Mouse (Mus musculus) hindbrain, embryonic 13.5 days (tissue): Measurements from ENCODE around the gene Hist1h2ao. TPM values are rescaled to one million over a fixed set of nuclear protein-coding genes. Genes with fewer than 3 reads are reported as not detected.
A peak's percentile ranks its signal among the peaks of the same experiment; 100 is the strongest.
"Not testable (repeated sequence)": the region's sequence is repeated elsewhere in the genome, so short reads cannot be mapped to it uniquely, and the experiment has no call there.

ENCODE experiments used
- ATAC-seq: fragments of 200-750 bp; cut with Nextera tagmentation; 2 replicates; pipeline ENCODE4 v1.8.0; 2017; ENCODE audit warnings: moderate TSS enrichment; ENCODE audit not compliant: low FRiP score
- H3K27ac ChIP-seq: fragments of 300-500 bp; sonication (generic); 2 replicates; pipeline ENCODE4 v1.5.1; 2015; ENCODE audit warnings: inconsistent platforms, mild to moderate bottlenecking, moderate library complexity
- H3K27me3 ChIP-seq: fragments of 300-500 bp; sonication (generic); 2 replicates; pipeline ENCODE4 v1.6.1; 2015; ENCODE audit warnings: mild to moderate bottlenecking, inconsistent platforms
- H3K36me3 ChIP-seq: fragments of 300-500 bp; sonication (generic); 2 replicates; pipeline ENCODE4 v1.6.1; 2015; ENCODE audit warnings: mild to moderate bottlenecking, inconsistent platforms
- H3K4me1 ChIP-seq: fragments of 300-500 bp; sonication (generic); replicated peaks from 2 replicates; pipeline ENCODE4 v1.6.1; 2015; ENCODE audit warnings: inconsistent platforms
- H3K4me2 ChIP-seq: fragments of 300-500 bp; sonication (generic); 2 replicates; pipeline ENCODE4 v1.6.1; 2015; ENCODE audit warnings: inconsistent platforms, mild to moderate bottlenecking, moderate library complexity
- H3K4me3 ChIP-seq: fragments of 300-500 bp; sonication (generic); 2 replicates; pipeline ENCODE4 v1.5.1; 2015; ENCODE audit warnings: mild to moderate bottlenecking, inconsistent platforms
- H3K9ac ChIP-seq: fragments of 300-500 bp; sonication (generic); 2 replicates; pipeline ENCODE4 v1.6.1; 2015; ENCODE audit warnings: mild to moderate bottlenecking, inconsistent platforms
- H3K9me3 ChIP-seq: fragments of 300-500 bp; sonication (generic); 2 replicates; pipeline ENCODE4 v1.6.1; 2016; ENCODE audit warnings: inconsistent platforms
- WGBS: fragments of 180-500 bp; shearing (Covaris S2); methylation state at CpG from one replicate; pipeline ENCODE4 v1.1.7; 2015; 5-methylcytosine and 5-hydroxymethylcytosine counted together
- polyA plus RNA-seq: library from polyadenylated mRNA; unstranded; fragments of >200 nt; fragmentation: Nextera tagmentation; extraction: Ambion mirVana; gene quantifications from 2 replicates; pipeline ENCODE4 v1.2.1, GENCODE M21; 2015

Hist1h2ao gene
- polyA plus RNA-seq, 1 experiment from 2014 or later: not detected

- not testable (repeated sequence) for H3K27me3 ChIP-seq
These were observed 23.2 kb upstream of the Hist1h2ao start, which contains the start of the genes Hist1h2an and Hist1h2bp for GRCm38 (mm10) chr13:21786899-21787629. Gene Hist1h2an (minus strand): TSS chr13:21787218. Gene Hist1h2bp (plus strand): TSS chr13:21787461.

DNA sequence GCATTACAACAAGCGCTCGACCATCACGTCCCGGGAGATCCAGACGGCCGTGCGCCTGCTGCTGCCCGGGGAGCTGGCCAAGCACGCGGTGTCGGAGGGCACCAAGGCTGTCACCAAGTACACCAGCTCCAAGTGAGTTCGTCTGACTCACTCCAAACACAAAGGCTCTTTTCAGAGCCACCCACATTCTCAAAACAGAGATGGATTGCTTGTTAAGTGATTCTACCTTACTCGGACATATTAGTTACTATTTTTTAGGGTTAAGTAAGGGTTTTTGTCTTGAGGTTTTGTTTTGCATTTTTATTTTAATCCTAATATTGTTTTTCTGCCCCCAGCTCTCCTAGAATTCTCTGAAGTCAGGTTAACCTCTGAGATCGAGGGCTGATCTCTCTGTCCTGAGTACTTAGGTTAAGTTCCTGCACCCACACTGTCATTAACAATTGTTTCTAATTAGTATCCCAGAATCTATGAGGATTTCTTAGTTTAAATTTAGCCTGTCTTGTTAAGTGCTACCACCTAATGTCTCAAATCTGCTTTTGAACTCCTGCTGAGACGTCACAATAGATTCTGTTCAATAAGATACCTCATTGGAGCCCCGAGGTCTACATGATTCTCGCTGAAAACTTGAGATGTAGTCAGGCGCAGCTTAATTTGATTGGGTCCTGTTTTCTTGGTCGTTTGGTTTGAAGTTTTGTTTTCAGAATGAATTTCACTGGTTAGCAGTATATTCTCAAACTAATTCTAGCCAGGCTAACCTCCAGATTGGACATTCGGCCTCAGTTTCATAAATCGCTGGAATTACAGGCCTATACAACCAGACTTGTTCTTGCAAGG lies 22.3 kb upstream of the Hist1h2ao start:
- no peaks in the 10 kb centered on the region for H3K9me3 ChIP-seq
- H3K4me2 ChIP-seq: peak overlapping the region; percentile 60
- peak overlapping the region; percentile 37 for H3K4me3 ChIP-seq
- H3K4me1 ChIP-seq: peaks cover 28% of the 10 kb centered on the region
- H3K27me3 ChIP-seq: 0 out of 2 replicates have a peak, but pooled peaks cover 6% of the 10 kb centered on the region
- no peaks in the 10 kb centered on the region for H3K36me3 ChIP-seq
- WGBS: 11% methylated on average over 14 of the region's 21 CpGs
- peak; percentile 50 for ATAC-seq
- peak overlapping the region; percentile 45; the same call in 1 of the 2 replicates for H3K27ac ChIP-seq
- peak overlapping the region; percentile 10 for H3K9ac ChIP-seq

More at GRCm38 (mm10) chr13:21786899-21787629, 23.2 kb upstream of the Hist1h2ao start, which contains the start of the genes Hist1h2an and Hist1h2bp:
- not testable (repeated sequence) for H3K36me3 ChIP-seq, H3K9me3 ChIP-seq
- peak within 1 kb of the TSS; percentile 60 for H3K4me2 ChIP-seq
- H3K4me1 ChIP-seq: peaks cover 36% of the 10 kb centered on the region
- WGBS: 1% methylated on average over 41 of the region's 63 CpGs
- peak; percentile 97 for ATAC-seq
- peak within 1 kb of the TSS; percentile 79 for H3K27ac ChIP-seq
- peak within 1 kb of the TSS; percentile 37 for H3K4me3 ChIP-seq
- peak within 1 kb of the TSS; percentile 64 for H3K9ac ChIP-seq

DNA sequence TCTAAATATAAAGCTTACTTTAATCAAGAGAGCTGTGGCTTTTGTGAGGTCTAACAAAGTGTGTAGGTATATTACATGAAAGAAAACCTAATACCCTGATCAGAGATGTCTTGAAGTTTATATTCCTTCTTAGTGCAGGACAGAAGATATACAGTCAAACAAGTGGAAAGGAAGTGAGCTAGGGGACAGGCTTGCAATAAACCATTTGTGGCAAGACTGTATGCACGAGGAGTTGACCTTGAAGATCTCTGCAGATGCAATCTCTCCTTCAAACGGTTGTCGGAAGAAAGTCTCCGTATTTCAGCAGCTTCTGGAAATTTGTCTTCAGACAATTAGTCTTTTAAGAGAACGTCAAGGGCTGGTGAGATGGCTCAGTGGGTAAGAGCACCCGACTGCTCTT lies 20.3 kb upstream of the Hist1h2ao start:
- no peak overlapping the region for H3K4me2 ChIP-seq
- no peak overlapping the region for H3K4me3 ChIP-seq
- peaks cover 20% of the 10 kb centered on the region for H3K4me1 ChIP-seq
- no peak overlapping the region for H3K9ac ChIP-seq
- 0 out of 2 replicates have a peak, but pooled peaks cover 6% of the 10 kb centered on the region for H3K27me3 ChIP-seq
- no peak for ATAC-seq
- no peaks in the 10 kb centered on the region for H3K9me3 ChIP-seq
- no peaks in the 10 kb centered on the region for H3K36me3 ChIP-seq
- no peak overlapping the region for H3K27ac ChIP-seq
- 65% methylated on average over 6 of the region's 6 CpGs for WGBS

- 0 out of 2 replicates have a peak overlapping the region, but pooled peaks have one; percentile 19 for H3K9ac ChIP-seq
- 8% methylated on average over 17 of the region's 18 CpGs for WGBS
- peak overlapping the region; percentile 31 for H3K4me2 ChIP-seq
- peak overlapping the region; percentile 0; the same call in 1 of the 2 replicates for H3K4me3 ChIP-seq
- H3K9me3 ChIP-seq: no peaks in the 10 kb centered on the region
- no peak for ATAC-seq
- no peaks in the 10 kb centered on the region for H3K36me3 ChIP-seq
- peaks cover 19% of the 10 kb centered on the region for H3K4me1 ChIP-seq
- 0 out of 2 replicates have a peak, but pooled peaks cover 6% of the 10 kb centered on the region for H3K27me3 ChIP-seq
- H3K27ac ChIP-seq: no peak overlapping the region
These were observed 19.5 kb upstream of the Hist1h2ao start for GRCm38 (mm10) chr13:21790601-21791283.

DNA sequence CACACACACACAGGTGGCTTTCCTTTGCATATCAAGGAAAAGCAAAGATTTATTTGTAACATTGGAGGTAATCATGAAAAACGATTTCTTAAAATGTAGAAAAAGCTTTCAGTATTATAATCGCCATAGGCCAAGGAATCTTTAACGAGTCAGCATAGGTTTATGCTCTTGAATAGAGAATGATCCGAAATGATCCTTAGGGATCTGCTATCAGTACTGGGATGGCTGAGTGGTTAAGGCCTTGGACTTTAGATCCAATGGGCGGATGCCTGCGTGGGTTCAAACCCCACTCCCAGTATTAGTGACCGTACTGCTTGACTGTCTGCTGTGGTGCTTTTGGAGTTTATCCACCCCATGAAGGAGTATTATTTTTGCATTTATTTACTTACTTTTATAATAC lies 14.7 kb upstream of the Hist1h2ao start:
- Histone ChIP-seq H3K9ac (no peak overlapping the region), H3K27me3 (no peaks in the 10 kb centered on the region), H3K36me3 (no peaks in the 10 kb centered on the region), H3K27ac (no peak overlapping the region), H3K4me3 (no peak overlapping the region), H3K9me3 (no peaks in the 10 kb centered on the region), H3K4me1 (peaks cover 5% of the 10 kb centered on the region), H3K4me2 (no peak overlapping the region)
- no peak for ATAC-seq
- WGBS: 95% methylated on average over 7 of the region's 7 CpGs

- H3K27me3 ChIP-seq, H3K9ac ChIP-seq, H3K9me3 ChIP-seq, H3K4me1 ChIP-seq, H3K4me3 ChIP-seq, ATAC-seq, H3K4me2 ChIP-seq, H3K36me3 ChIP-seq, H3K27ac ChIP-seq: not testable (repeated sequence)
These were observed 13.1 kb upstream of the Hist1h2ao start for GRCm38 (mm10) chr13:21797163-21797562.

- H3K36me3 ChIP-seq, H3K4me2 ChIP-seq, H3K27ac ChIP-seq, H3K27me3 ChIP-seq, ATAC-seq, H3K4me3 ChIP-seq, H3K9me3 ChIP-seq, H3K9ac ChIP-seq, H3K4me1 ChIP-seq: not testable (repeated sequence)
- no CpG with 5 or more reads among the region's 4 CpGs for WGBS
These were observed 7.2 kb upstream of the Hist1h2ao start for GRCm38 (mm10) chr13:21803058-21803457.

- H3K4me2 ChIP-seq, H3K27ac ChIP-seq, H3K9me3 ChIP-seq, H3K27me3 ChIP-seq, H3K9ac ChIP-seq, H3K4me1 ChIP-seq, H3K36me3 ChIP-seq, H3K4me3 ChIP-seq: not testable (repeated sequence)
- ATAC-seq: peak; percentile 11; the same call in 1 of the 2 replicates
- WGBS: no CpG with 5 or more reads among the region's 8 CpGs
These were observed 809 bp downstream of the Hist1h2ao start for GRCm38 (mm10) chr13:21811074-21811473.

- not testable (repeated sequence) for H3K4me1 ChIP-seq, H3K27ac ChIP-seq, H3K27me3 ChIP-seq, H3K9ac ChIP-seq, H3K36me3 ChIP-seq, H3K9me3 ChIP-seq
- WGBS: no CpG with 5 or more reads among the region's 24 CpGs
- ATAC-seq: peak; percentile 69
- peak within 1 kb of the TSS; percentile 50 for H3K4me2 ChIP-seq
- H3K4me3 ChIP-seq: peak within 1 kb of the TSS; percentile 21
These were observed 1.3 kb downstream of the Hist1h2ao start, which contains the start of gene Hist1h4m for GRCm38 (mm10) chr13:21811539-21811938. Gene Hist1h4m (plus strand): TSS chr13:21811746.

- Histone ChIP-seq H3K4me3 (peak overlapping the region; percentile 21), H3K4me2 (peak overlapping the region; percentile 50)
- H3K27ac ChIP-seq, H3K36me3 ChIP-seq, H3K4me1 ChIP-seq, H3K9me3 ChIP-seq, H3K27me3 ChIP-seq, H3K9ac ChIP-seq: not testable (repeated sequence)
- peak; percentile 27 for ATAC-seq
- WGBS: 0% methylated on average over 14 of the region's 14 CpGs
These were observed 1.8 kb downstream of the Hist1h2ao start for GRCm38 (mm10) chr13:21812092-21812491.

- not testable (repeated sequence) for H3K4me3 ChIP-seq, H3K36me3 ChIP-seq, H3K4me2 ChIP-seq, H3K4me1 ChIP-seq, H3K9me3 ChIP-seq, ATAC-seq, H3K9ac ChIP-seq, H3K27me3 ChIP-seq, H3K27ac ChIP-seq
- 69% methylated on average over 7 of the region's 16 CpGs for WGBS
These were observed 10.0 kb downstream of the Hist1h2ao start for GRCm38 (mm10) chr13:21820082-21820890.
